Mouse (Mus musculus): ENCODE measurements around the gene Ryr1. TPM values are rescaled to one million over a fixed set of nuclear protein-coding genes. Genes with fewer than 3 reads are reported as not detected.
A peak's percentile ranks its signal among the peaks of the same experiment; 100 is the strongest.

Ryr1 gene
- polyA plus RNA-seq, 1 experiment = 0.05 TPM

DNA sequence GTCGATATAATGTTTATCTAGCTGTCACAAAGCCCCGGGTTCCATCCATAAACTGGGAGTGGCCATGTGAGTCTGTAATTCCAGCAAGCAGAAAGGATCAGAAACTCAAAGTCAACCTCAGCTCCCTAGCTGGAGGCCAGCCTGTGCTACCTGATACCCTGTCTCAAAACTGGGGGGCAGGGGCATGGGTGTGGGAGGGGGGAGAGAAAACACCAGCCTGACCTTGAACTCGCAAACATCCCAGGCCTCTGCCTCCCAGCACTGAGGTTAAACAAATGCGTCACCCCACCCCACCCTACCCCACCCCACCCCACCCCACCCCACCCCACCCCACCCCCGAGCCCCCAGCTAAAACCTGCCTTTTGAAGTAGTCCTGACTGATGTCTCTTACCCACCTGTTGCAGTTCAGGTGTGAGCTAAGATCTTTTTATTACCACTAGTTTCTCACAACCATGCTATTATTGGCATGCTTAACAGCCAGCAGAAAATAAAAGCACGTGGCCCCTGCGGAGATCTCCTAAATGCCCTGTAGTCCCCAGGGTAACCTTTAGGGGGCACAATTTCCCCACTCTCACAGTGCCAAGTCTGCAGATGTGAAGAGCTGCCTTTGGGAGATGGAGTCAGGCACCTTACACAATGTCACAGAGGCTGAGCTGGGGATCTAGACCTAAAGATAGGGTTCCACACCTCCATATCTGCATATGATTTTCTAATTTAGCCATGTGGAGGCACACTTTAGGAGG, 1.4 kb upstream of the Ryr1 start:
- Histone ChIP-seq H3K4me3 (ENCODE audit: low read depth, low read length) (no peak overlapping the region), H3K27me3 (ENCODE audit: control insufficient read depth, insufficient read depth, low read length) (no peaks in the 10 kb centered on the region; the same call in 1 of the 2 replicates), H3K36me3 (ENCODE audit: control insufficient read depth, insufficient read depth, low read length) (no peaks in the 10 kb centered on the region), H3K4me1 (ENCODE audit: control insufficient read depth, insufficient read depth, insufficient read length, low read length) (peaks cover 3% of the 10 kb centered on the region; the same call in 1 of the 2 replicates), H3K27ac (ENCODE audit: insufficient read depth, low read depth, low read length) (no peak overlapping the region)
- TF ChIP-seq POLR2A (IDR thresholded peaks at IDR 0.05; ENCODE audit: low read depth, low read length) = no peak
- TF ChIP-seq CTCF (IDR thresholded peaks at IDR 0.05; ENCODE audit: extremely low read depth, insufficient read length, insufficient replicate concordance, low read depth, low read length) = peak; percentile 75; the same call in 1 of the 2 replicates
- WGBS = 13% methylated on average over 7 of the region's 7 CpGs

DNA sequence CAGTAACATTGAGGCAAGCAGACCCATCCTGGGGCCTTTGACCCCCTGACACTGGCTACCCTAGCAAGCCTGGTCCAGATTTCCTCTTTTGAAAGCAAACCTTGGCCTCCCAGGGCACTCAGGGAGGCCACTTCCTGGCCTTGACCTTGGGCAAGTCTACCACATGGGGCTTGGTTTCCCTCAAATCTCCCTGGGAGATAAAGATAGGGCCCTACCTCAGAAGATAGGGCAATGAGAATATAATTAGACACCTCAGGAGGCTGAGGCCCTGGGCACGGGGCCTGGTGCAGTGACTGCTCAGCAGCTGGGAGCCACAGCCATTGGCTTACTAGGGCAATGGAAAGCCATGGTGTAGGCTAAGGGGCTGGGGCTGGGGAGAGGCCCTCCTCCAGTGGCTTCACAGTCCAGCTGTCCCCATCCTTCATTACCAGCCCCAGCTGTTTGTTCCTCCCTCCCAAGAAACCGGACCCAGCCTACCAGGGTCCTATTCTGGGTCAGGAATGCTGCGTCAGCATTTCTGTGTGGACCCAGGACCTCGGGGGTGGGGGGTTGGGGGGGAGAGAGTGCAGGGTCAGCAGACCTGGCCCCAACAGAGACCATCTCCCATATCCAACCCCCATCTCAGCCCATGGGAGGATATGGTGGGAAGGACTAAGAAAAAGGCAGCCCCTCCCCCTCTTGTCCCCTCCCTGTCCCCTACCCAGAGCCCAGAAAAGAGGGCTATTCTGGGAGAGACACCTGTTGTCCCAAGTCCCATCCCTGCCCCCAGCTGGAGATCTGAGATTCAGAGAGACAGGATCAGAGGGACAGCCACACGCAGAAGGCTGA, 1.2 kb downstream of the Ryr1 start:
- peaks cover 3% of the 10 kb centered on the region; the same call in 1 of the 2 replicates for H3K4me1 ChIP-seq (ENCODE audit: control insufficient read depth, insufficient read depth, insufficient read length, low read length)
- WGBS = 63% methylated on average over 5 of the region's 5 CpGs
- H3K27me3 ChIP-seq (ENCODE audit: control insufficient read depth, insufficient read depth, low read length) = no peaks in the 10 kb centered on the region; the same call in 1 of the 2 replicates
- no peak overlapping the region for H3K4me3 ChIP-seq (ENCODE audit: low read depth, low read length)
- H3K27ac ChIP-seq (ENCODE audit: insufficient read depth, low read depth, low read length) = no peak overlapping the region
- TF ChIP-seq CTCF (IDR thresholded peaks at IDR 0.05; ENCODE audit: extremely low read depth, insufficient read length, insufficient replicate concordance, low read depth, low read length) (no peak), POLR2A (IDR thresholded peaks at IDR 0.05; ENCODE audit: low read depth, low read length) (no peak)
- H3K36me3 ChIP-seq (ENCODE audit: control insufficient read depth, insufficient read depth, low read length) = no peaks in the 10 kb centered on the region

DNA sequence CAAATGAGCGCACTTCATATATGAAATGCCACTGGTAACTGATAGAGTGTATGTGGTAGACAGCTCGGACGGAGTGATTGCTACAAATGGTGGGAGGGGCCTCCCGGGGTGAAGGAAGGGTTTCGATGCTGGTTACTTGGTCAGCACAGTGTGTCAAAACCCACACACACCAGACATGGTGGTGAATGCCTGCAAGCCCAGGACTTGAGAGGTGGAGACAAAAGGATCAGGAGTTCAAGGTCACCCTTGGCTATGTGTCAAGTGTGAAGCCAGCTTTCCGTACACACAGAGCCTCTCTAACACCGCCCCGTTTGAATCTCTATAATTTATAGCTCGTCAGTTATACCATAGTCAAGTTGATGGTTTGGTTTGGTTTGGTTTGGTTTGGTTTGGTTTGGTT, 2.2 kb downstream of the Ryr1 start:
- H3K4me1 ChIP-seq (ENCODE audit: control insufficient read depth, insufficient read depth, insufficient read length, low read length) = peaks cover 3% of the 10 kb centered on the region; the same call in 1 of the 2 replicates
- no peaks in the 10 kb centered on the region; the same call in 1 of the 2 replicates for H3K27me3 ChIP-seq (ENCODE audit: control insufficient read depth, insufficient read depth, low read length)
- H3K4me3 ChIP-seq (ENCODE audit: low read depth, low read length) = no peak overlapping the region
- H3K27ac ChIP-seq (ENCODE audit: insufficient read depth, low read depth, low read length) = no peak overlapping the region
- TF ChIP-seq CTCF (IDR thresholded peaks at IDR 0.05; ENCODE audit: extremely low read depth, insufficient read length, insufficient replicate concordance, low read depth, low read length) (no peak), POLR2A (IDR thresholded peaks at IDR 0.05; ENCODE audit: low read depth, low read length) (no peak)
- 82% methylated on average over 9 of the region's 9 CpGs for WGBS
- H3K36me3 ChIP-seq (ENCODE audit: control insufficient read depth, insufficient read depth, low read length) = no peaks in the 10 kb centered on the region

DNA sequence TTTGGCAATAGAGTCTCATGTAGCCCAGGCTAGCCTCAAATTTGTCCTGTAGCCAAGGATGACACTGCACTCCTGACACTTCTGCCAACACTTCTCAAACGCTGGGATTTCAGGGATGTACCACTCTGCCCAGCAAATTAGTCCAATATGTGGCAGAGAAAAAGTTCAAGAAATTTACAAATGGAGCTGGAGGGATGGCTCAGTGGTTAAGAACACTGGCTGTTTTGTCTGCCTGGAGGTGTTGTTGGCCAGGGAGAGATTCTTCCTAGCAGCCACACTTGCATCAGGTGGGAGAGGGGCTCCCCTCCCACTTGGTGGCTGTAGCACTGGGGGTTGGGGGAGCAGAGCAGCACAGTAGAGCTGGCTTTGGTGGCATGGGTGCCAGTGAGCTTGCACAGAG, 5.5 kb downstream of the Ryr1 start:
- Histone ChIP-seq H3K36me3 (ENCODE audit: control insufficient read depth, insufficient read depth, low read length) (no peaks in the 10 kb centered on the region), H3K4me3 (ENCODE audit: low read depth, low read length) (no peak overlapping the region), H3K27me3 (ENCODE audit: control insufficient read depth, insufficient read depth, low read length) (no peaks in the 10 kb centered on the region), H3K4me1 (ENCODE audit: control insufficient read depth, insufficient read depth, insufficient read length, low read length) (no peaks in the 10 kb centered on the region), H3K27ac (ENCODE audit: insufficient read depth, low read depth, low read length) (no peak overlapping the region)
- WGBS = 52% methylated on average over 1 of the region's 1 CpGs
- TF ChIP-seq POLR2A (IDR thresholded peaks at IDR 0.05; ENCODE audit: low read depth, low read length) (no peak), CTCF (IDR thresholded peaks at IDR 0.05; ENCODE audit: extremely low read depth, insufficient read length, insufficient replicate concordance, low read depth, low read length) (no peak)

DNA sequence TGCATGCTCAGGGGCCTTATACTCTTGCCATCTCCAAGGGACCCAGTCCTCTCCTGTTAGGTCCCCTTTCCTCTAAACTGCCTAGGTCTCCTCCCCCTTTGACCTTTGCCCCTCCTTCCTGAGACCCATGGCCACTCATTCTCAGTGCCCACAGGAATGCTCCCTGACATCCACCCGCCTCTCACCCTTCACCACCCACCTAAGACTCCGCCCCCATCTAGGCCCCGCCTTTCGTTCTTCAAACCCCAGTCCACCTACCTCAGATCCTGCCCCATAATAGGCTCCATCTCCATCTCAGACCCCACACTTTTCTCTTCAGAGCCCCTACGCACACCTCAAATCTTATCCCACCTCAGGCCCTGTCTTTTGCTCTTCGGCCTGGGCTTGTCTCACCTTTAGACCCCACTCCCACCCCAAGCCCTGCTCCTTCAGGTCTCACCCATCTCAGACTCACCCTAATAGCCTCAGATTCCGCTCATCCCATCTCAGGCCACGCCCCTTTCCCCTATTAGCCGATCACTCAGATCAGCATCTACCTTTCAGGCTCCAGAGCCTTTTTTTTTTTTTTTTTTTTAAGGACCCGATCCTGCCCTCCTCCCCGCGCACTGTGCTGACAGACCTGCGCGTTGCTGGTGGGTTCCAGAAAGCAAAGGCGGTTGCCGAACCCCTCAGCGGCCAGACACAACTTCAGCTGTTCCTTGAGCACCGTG, 6.7 kb downstream of the Ryr1 start:
- WGBS = 34% methylated on average over 18 of the region's 18 CpGs
- H3K36me3 ChIP-seq (ENCODE audit: control insufficient read depth, insufficient read depth, low read length) = no peaks in the 10 kb centered on the region
- TF ChIP-seq CTCF (IDR thresholded peaks at IDR 0.05; ENCODE audit: extremely low read depth, insufficient read length, insufficient replicate concordance, low read depth, low read length) = no peak
- TF ChIP-seq POLR2A (IDR thresholded peaks at IDR 0.05; ENCODE audit: low read depth, low read length) = no peak
- no peak overlapping the region for H3K4me3 ChIP-seq (ENCODE audit: low read depth, low read length)
- H3K27ac ChIP-seq (ENCODE audit: insufficient read depth, low read depth, low read length) = no peak overlapping the region
- H3K4me1 ChIP-seq (ENCODE audit: control insufficient read depth, insufficient read depth, insufficient read length, low read length) = no peaks in the 10 kb centered on the region
- no peaks in the 10 kb centered on the region for H3K27me3 ChIP-seq (ENCODE audit: control insufficient read depth, insufficient read depth, low read length)

DNA sequence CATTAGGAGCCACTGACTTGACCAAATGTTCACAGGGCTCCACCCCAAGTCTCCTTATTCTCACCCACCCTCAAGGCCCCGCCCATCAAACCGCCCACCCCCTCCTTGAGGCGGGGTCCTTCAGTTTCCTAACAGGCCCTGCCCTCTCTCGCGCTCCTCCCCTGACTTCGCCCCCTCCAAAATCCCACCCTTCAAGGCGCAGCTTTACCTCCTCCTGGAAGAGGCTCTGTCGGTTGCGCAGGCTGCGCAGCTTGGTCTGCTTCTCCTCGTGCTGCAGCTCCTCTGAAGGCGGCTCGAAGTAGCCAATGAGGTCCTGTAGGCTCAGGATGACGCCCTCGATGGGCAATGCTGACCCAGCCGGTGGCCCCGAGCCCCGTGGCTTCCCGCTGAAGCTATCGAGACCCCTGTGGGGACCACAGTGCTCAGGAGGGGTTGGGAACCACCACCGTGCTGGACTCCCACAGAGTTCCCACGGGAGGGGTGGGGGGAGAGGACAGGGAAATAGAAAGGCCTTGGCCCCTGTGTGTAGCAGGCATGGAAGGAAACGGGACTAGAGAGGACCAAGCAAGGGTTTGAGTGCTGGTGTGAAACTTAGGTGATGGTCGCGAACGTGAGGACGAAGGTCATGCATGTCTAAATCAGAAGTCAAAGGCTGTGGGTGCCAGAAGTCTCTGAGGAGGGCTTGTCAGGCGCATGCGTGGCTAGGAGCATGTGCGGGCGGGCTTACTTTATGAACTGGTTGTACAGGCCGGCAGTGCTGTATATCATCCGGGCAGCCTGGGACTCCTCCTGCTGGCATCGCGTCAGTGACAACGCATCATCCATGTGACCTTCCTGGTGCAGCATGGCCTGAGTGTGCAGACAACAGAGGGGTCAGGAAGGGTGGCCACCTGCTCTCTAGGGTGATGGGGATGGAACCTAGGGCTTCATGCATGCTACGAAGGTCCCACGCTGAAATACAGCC, 15.7 kb downstream of the Ryr1 start:
- WGBS = 35% methylated on average over 38 of the region's 38 CpGs
- Histone ChIP-seq H3K27ac (ENCODE audit: insufficient read depth, low read depth, low read length) (no peak overlapping the region), H3K4me3 (ENCODE audit: low read depth, low read length) (no peak overlapping the region), H3K4me1 (ENCODE audit: control insufficient read depth, insufficient read depth, insufficient read length, low read length) (no peaks in the 10 kb centered on the region), H3K36me3 (ENCODE audit: control insufficient read depth, insufficient read depth, low read length) (no peaks in the 10 kb centered on the region), H3K27me3 (ENCODE audit: control insufficient read depth, insufficient read depth, low read length) (no peaks in the 10 kb centered on the region)
- TF ChIP-seq CTCF (IDR thresholded peaks at IDR 0.05; ENCODE audit: extremely low read depth, insufficient read length, insufficient replicate concordance, low read depth, low read length) = no peak
- TF ChIP-seq POLR2A (IDR thresholded peaks at IDR 0.05; ENCODE audit: low read depth, low read length) = no peak
